Mouse (Mus musculus): ENCODE data around the gene Gpr157.
"Not testable (repeated sequence)": the region's sequence is repeated elsewhere in the genome, so short reads cannot be mapped to it uniquely, and the experiment has no call there.

The Gpr157 gene

DNA sequence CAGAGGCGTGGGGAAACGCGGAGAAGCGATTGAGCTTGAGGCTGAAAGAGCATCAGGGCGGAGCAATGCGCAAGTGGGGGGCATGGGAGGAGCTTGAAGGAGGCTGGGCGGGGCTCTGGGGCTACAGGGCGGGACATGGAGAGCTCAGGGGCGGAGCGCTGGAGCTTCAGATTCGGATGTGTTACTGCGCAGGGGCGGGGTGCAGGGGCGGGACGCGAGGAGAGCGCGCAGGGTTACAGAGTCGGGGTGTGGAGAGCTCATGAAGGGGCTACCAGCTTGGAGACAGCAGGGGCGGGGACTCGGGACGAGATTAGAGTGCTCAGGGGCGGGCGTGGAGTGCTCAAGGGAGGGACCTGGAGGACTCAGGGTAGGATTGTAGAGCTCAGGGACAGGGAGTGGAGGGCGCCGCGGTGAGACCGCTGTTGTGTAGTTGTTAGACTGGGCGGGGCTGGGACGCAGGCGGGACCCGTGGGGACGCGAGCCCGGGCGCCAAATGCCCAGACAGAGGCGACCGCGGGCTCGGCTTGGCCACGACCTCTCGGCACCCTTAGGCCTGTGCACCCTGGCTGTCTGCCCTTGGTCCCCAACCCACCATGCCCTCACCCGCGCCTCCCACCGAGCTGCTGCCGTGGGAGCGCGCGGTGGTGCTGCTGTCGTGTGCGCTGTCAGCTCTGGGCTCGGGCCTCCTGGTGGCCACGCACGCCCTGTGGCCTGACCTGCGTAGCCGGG lies at the start of gene Gpr157:
Gene Gpr157 (plus strand): TSS at position 205 of the 729 bp plus-strand sequence.
- DNase-seq (ENCODE audit: low read depth, low spot score): peak; percentile 94

DNA sequence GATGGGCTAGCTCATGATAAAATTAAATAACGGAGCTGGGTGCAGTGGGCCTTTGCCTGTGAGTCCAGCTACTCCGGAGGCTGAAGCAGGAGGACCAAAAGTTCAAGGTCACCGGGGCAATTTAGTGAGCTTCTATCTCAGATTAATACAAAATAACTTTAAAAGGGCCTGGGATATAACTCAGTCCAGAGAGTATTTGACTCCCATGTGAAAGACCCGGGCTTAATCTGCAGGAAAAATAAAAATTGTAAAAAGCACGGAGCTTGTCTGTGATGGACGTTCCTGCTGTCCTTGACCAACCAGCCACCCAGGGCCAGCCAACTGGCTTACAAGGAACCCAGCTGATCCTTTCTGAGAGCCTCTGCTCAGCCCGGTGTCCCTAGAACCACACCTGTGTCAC lies 48.6 kb upstream of the Gpr157 start:
- DNase-seq (ENCODE audit: low read depth, low spot score): no peak

DNA sequence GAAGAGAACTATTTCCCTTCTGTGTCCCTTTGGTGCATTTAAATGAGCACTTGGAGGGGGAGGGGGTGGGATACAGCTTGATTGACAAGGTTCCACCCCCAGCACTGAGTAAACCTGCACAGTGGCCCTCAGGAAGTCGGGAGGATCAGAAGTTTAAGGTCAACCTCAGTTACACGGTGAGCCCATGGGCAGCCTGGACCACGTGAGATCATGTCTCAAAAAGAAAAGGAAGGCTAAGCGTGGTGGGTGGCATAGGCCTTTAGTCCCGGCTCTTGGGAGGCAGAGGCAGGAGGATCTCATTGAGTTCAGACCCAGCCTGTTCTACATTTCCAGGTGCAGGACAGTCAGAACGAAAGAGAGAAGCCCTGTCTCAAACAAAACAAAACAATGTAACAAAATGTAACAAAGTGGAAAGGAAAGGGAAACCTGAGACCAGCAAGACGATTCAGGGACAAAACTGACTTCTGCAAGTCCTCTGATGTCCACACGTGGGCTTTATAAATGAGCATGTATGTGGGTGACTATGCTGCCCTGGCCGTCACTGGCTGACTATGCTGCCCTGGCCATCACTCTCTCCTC lies 47.1 kb upstream of the Gpr157 start:
- DNase-seq (ENCODE audit: low read depth, low spot score): no peak

DNA sequence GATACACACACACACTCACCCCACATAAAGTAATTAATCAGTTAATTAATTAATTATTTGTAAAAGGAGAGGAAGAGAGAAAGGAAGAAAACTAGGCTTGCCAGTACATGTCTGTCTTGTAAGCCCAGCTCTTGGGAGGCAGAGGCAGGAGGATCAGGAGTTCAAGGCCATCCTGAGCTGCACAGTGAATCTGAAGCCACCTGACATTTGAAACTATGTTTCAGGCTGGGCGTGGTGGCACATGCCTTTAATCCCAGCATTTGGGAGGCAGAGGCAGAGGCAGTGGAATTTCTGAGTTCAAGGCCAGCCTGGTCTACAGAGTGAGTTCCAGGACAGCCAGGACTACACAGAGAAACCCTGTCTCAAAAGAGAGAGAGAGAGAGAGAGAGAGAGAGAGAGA lies 46.3 kb upstream of the Gpr157 start:
- not testable (repeated sequence) for DNase-seq (ENCODE audit: low read depth, low spot score)

DNA sequence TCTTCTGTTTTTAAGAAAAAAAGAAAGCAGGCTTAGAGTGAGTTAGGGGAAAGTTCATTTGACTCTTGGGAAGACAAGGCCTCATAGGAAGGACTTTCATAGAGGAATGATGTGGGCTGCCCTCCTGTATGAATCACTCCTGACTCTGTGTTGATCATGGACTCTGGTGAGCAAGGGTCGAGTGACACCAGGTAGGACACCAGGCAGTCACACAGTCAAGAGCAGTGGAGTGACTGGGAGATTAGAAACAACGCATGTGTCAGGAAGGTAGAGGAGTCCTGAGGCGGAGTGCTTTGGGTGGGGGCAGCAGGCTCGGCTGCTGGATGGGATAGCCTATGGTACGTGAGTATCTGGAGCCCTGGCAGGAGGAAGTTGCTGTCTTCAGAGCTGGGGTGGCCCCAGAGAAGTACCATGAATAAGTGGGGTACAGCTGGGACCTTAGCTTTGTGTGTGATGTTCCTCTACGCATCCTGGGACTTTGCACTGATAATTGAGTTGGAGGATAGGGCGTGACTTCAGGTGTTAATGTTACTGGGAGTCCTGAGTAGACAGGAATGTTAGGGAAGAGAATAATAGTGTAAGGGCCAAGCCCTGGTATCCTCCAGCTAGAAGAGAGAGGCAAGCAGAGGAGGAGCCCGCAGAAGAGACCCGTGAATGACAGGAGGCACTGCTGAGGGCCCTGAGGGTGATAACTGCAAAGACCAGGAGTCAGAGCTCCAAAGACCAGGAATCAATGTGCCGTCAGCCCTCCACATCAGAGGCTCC lies 45.6 kb upstream of the Gpr157 start:
- no peak for DNase-seq (ENCODE audit: low read depth, low spot score)

DNA sequence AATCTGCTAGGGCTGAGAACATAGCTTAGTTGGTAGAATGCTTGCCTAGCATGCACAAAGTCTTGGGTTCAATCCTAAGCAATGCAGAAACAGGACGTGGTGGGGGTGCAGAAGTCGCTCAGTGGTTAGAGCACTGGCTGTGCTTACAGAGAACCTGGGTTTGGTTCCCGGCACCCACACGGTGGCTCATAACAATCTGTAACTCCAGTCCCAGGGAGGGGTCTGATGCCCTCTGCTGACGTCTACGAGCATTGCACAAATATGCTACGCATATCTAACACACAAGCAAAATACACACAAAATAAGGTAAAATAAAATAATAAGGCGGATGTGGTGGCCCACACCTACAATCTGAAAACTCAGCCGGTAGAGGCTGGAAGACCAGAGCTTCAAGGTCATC lies 43.6 kb upstream of the Gpr157 start:
- no peak for DNase-seq (ENCODE audit: low read depth, low spot score)

DNA sequence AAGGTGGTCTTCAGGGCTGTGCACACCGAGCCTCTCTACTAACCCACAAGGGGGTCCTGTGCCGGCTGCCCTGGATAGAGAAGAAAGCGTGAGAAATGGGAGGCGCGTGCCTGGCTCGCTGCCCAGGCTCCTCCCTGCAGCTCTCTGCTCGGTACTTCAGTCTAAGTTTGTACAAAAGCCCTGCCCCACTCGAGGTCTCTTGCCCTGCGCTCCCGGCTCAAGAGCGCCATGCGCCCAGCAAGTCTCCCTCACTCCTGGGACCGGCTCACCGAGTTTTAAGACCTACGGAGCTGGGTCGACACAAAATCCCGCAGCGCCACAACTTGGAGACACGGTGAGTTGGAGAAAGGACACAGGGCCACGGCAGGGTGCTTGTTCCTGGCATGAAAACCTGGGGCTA lies 39.1 kb upstream of the Gpr157 start:
- no peak for DNase-seq (ENCODE audit: low read depth, low spot score)

DNA sequence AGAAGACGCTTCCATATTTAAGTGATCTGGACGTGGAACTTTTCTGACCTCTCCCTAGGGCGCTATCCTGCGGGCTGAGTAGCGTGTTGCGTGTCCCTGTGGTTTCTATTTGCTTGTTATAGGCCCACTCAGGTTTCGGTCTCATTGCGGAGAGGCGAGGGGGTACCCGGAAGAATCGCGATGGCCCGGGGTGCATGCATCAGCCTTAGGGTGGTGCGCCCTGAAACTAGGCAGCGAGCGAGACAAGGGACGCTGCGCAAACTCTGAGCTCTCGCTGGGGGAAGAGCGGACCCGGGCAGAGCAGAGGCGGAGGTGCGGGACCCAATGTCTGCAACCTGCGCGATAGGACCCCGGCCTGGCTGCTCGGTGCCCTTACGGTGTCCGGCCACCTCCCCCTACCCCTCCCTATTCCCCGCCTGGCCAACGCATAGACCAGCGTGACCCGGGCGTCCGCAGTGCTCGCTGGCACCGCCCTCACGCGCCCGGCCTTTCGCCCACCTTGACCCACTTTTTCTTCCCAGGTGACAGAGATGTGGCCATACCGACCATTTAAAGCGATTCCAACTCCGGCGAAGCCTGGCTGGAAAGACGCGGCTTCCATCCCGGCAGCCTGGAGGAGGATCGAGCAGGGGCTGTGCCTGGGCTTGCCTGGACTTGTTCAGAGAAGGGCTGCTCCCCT lies 38.5 kb upstream of the Gpr157 start:
- DNase-seq (ENCODE audit: low read depth, low spot score): no peak

DNA sequence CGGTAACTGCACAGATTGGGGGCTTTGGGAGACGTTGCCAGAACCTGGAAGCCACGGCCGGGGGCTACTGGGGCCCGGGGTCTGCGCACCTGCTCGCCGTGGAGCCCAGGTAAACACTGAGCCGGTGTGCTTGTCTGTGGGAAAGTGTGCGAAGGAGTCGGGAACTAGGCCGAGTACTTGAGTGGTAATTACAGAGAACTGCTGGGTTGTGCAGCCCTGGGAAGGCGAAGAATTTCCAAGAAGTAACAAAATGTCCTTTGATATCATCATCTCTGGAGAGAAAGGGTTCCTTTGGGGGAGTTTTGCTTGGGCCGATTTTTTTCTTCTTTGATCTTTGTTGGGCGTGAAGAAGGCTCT lies 38.0 kb upstream of the Gpr157 start:
- DNase-seq (ENCODE audit: low read depth, low spot score): no peak

DNA sequence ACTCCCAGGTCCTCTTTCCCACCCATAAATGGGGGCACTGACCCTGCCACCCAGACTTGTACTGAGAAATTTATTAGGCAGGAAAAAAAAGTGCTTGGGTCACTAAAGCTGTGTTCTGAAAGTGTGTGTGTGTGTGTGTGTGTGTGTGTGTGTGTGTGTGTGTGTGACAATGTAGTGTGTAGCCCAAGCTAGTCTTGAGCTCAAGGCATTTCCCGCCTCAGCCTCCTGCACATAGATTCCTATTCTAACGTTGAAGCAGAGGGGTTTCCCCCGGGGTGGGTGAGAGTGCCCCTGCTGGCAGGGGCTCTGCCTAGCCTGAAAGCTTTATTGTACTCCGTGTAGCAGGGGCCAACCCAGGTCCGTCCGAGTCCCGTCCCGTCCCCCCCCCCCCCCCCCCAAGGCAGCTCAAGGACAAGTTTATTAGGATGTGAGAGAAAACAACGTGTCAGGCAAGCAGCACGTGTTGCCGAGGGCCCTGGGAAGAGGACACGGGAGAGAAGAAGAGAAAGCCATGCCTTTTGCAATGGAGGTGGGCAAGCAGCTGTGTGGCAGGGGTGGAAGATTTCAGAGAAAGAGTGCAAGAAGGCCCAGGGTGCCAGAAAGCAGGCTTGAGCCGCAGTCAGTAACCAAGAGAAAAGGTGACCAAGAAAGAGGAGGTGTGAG lies 37.5 kb upstream of the Gpr157 start:
- no peak for DNase-seq (ENCODE audit: low read depth, low spot score)

DNA sequence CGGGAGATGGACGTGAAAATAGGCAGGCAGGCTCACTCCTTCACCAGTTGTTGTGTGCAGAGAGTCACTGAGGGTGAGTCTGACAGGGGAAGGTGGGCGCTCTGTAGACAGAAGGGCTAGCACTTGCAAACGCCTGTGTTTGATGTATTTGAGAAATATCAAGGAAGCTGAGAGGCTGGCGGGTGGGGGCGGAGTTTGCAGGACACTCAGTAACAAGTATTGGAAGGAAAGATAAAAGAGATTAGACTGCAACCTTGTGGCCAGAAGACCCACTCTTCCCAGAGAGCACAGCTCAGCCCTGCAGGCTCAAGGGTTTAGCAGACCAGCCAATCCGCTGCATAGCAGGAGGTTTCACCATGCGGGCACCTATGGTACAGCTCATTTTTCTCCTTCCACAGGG lies 35.7 kb upstream of the Gpr157 start:
- DNase-seq (ENCODE audit: low read depth, low spot score): no peak

DNA sequence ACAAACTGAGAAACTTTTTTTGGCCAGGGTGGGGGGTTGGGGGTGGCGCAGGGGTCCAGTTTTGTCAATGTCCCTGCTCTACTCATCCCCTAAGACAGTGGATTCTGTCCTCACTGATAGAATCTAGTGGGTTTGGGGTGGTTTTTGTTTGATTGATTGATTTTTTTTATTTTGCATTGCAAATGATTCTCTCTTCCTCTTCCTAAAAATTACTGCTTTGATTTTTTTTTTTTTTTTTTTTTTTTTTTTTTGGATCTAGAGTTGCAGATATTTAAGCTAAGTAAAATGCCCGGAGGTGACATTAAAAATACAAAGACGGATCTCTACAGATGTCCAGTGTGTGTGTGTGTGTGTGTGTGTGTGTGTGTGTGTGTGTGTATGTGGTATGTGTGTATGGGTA lies 34.8 kb upstream of the Gpr157 start:
- DNase-seq (ENCODE audit: low read depth, low spot score): no peak

DNA sequence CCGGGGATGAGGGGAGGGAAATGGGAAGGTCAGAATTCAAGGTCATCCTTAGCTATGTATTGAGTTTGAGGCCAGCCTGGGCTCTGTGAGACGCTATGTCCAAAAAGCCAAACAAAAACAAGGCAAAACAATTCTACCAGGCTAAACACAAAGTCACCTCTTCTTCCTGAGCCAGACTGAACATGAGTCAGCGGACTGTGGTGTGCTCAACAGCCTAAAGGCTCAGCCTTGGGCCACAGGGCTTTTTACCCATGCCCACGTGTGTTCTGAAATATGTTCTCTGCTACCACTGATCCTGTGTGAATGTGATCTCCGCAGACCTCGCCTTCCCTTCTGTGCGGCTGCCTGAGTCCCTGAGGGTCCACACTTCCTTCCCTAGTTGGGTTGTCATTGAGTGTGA lies 31.0 kb upstream of the Gpr157 start:
- no peak for DNase-seq (ENCODE audit: low read depth, low spot score)

DNA sequence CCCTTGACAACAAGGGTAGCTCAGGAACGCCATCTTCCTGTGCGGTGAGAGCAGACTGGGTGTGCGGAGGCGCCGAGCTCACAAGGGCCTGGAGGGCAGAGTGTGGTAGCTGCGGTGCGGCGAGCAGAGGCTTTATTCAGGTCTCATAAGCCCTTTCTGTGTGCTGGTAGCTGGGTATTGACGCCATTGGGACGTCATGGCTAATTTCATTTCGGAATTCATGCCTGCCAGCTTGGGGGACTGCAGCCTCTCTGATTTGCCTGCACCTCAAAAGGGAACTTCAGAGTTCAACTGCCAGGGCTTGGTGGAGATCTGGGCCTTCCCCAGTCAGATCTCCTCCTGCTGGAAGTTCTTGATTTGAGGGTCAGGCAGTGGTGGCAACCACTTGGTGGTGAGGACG lies 29.4 kb upstream of the Gpr157 start:
- no peak for DNase-seq (ENCODE audit: low read depth, low spot score)

DNA sequence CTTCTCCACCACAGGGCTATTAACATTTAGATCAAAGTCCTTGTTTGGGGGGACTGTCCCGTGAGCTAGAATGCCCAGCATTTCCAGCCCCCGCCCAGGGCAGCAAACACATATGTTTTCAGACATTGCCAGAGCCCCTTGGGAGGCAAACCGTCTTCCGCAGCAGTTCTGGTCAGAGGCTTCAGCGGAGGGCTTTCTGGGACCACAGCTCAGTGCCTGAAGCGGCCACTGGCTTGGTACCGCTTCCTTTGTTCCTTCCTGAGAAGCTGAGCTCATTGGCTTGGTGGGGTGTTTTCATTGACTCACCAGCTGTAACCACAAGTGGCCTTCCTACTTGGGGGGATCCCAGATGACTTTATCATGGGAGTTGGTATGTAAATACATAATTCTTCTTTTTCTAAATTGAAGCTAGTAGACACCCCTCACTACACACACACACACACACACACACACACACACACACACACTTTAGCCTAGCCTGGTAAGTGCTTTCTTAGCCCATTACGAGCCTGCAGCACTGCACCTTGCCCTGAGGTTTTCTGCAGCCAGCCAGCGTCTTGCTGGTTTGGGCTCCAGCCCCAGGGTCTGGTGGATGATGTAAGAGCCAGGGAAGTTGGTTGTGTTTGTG lies 27.2 kb upstream of the Gpr157 start:
- no peak for DNase-seq (ENCODE audit: low read depth, low spot score)

DNA sequence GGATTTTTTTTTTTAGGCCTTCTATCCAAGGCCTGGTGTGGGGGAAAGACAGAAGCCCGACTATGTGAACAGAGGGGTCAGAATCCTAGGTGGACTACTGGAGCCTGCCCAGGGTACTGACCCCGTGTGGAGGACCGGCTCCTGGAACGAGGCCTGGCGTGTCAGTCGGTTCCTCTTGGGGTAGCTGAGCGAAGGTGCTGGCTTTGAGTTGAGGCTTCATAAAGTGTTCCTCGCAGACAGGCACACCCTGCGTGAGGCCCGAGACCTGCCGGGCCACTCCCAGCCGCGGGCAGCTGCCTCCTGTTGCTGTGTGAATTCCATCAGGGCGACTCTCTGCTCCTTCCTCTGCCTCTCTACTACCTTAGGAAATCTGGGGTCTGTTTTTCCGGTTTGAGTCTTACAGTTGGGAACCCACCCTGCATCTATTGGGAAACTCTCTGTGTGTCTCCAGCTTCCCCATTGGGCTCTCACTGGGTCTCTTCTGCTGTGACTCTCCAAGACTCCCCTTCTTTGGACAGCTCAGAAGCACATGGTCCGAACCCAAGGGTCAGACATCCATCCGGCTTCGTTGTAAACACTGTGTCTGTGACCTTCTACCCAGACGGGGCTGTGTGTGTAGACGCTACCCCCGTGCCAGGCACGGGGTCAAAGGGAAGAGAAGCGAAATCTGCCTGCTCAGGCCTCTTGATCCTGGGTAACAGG lies 26.5 kb upstream of the Gpr157 start:
- no peak for DNase-seq (ENCODE audit: low read depth, low spot score)

DNA sequence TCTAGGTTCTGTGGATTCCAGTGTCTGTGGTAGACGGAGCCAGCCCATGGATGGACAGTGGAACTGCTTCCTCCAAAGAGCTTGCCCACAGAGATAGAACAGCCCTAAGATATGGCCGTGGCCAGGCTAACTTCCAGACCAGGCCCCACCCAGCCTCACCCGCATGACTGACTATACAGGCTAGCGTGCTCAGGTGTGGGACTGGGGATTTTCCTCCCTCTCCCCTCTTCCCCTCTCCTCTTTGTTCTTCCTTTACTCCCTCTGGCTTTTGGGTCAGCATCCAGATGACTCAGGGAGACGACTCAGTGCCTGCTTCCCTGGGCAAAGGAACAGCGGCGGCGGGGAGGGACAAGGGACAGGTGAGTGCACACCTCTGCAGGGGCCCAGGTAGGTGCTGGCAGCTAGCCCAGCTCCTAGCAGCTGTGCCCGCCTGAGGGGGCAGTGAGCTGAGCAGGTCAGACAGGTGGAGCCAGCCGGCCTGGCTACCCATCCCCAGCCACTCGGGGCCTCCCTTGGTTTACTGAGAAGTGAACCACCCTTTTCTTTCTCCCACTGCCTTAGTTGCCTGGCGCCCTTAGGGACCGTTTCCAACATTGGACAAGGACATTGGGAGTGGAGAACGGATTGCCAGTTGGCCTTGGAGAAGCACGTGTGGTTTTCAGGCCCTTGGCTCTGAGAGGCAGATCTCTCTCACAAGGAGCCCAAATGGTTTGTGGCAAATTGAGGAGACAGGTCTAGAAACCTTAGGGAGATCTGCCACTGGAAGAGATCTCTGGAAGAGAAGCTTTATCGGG lies 25.5 kb upstream of the Gpr157 start:
- DNase-seq (ENCODE audit: low read depth, low spot score): no peak

DNA sequence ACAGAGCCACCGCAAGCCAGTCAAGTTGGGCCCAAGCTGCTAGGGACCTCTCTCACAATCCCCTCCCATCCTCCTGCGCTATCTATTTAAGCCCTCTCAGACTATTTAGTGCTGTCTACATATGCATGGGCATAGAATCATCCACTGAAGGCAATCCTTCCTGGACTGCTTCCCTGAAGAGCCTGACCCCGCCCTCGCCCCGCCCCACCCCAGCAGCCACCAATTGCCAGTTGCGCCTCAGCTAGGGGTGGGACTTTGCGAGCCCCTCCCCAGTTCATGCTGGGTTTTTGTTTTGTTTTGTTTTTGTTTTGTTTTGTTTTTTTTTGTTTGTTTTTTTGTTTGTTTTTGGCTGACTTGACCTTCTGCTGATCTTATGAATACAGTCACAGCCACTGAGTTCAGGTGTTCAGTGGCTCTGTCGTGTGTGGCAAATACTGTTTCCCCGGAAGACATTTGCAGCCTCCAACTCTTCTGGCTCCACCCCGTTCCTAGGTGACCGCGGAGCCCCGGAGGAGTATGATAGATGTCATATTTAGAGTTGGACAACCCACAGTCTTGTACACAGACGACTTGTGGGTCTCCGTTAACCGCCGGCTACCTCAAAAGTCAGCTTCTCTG lies 20.4 kb upstream of the Gpr157 start:
- peak; percentile 27 for DNase-seq (ENCODE audit: low read depth, low spot score)

DNA sequence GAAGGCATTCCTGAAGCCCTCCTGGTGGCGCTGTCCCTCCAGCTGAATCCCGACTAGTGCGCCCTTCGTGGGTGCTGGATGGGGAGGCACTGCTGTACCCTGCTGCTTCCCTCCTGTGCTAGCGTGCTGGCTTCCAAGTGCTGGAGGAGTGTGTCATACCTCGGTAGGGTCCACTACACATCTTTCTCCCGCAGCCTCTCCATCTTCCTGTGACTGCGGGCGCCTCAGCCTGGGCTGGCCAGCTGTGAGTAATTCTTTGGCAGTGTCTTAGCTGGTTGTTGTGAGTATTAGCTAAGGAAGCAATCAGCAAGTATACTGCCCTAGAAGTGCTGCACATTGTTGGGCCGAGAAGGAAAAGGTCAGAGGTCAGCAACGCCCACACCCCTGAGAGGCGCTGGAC lies 18.9 kb upstream of the Gpr157 start:
- DNase-seq (ENCODE audit: low read depth, low spot score): no peak

DNA sequence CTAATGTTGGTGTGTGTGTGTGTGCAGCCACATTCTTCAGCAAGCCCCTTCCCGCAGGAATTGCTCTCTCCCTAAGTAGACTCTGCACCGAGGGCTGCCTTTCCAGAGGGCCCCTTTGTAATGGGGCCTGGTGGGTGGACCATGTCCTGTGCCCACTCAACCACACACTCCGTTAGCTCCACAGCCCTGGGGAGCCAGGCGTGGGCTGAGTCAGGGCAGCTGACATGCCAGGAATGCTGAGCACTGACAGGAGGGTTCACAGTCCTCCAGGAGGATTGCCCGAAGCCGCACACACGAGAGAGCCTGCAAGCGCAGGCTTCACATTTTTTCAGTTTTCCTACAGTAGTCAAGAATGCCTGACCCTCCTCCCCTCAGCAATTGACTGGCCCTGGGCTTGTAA lies 17.0 kb upstream of the Gpr157 start:
- no peak for DNase-seq (ENCODE audit: low read depth, low spot score)
